Mouse (Mus musculus): ENCODE results near the gene Lrpprc. TPM values are rescaled to one million over a fixed set of nuclear protein-coding genes. Genes with fewer than 3 reads are reported as not detected.
"Not testable (repeated sequence)": the region's sequence is repeated elsewhere in the genome, so short reads cannot be mapped to it uniquely, and the experiment has no call there.

Gene Lrpprc
- polyA plus RNA-seq, 1 experiment from 2014 or later, result 15.3 TPM

GRCm38 (mm10) chr17:84818390-84818789 lies 27.8 kb upstream of the Lrpprc start:
- H3K9ac ChIP-seq (ENCODE audit: low read depth, low read length), result no peak overlapping the region
- H3K27ac ChIP-seq (ENCODE audit: low read depth, low read length), result no peak overlapping the region
- no peak for ATAC-seq
- H3K36me3 ChIP-seq (ENCODE audit: control insufficient read depth, insufficient read depth), result no peaks in the 10 kb centered on the region
- no peak overlapping the region for H3K4me2 ChIP-seq (replicated peaks; ENCODE audit: low read depth)
- no peak overlapping the region for H3K4me3 ChIP-seq (ENCODE audit: low read depth, low read length)
- H3K27me3 ChIP-seq (replicated peaks; ENCODE audit: control insufficient read depth, insufficient read depth, low read length), result no peaks in the 10 kb centered on the region
- H3K9me3 ChIP-seq (ENCODE audit: control insufficient read depth), result no peaks in the 10 kb centered on the region
- 87% methylated on average over 5 of the region's 5 CpGs for WGBS
- no peak for TF ChIP-seq CTCF (IDR thresholded peaks at IDR 0.05; ENCODE audit: low read depth)
- no peaks in the 10 kb centered on the region for H3K4me1 ChIP-seq (replicated peaks; ENCODE audit: control insufficient read depth, insufficient read depth, low read length)

- 78% methylated on average over 9 of the region's 9 CpGs for WGBS
- H3K4me2 ChIP-seq (replicated peaks; ENCODE audit: low read depth), result no peak overlapping the region
- ATAC-seq, result no peak
- H3K9me3 ChIP-seq (ENCODE audit: control insufficient read depth), result no peaks in the 10 kb centered on the region
- no peak overlapping the region for H3K9ac ChIP-seq (ENCODE audit: low read depth, low read length)
- TF ChIP-seq CTCF (IDR thresholded peaks at IDR 0.05; ENCODE audit: low read depth), result no peak
- no peaks in the 10 kb centered on the region for H3K27me3 ChIP-seq (replicated peaks; ENCODE audit: control insufficient read depth, insufficient read depth, low read length)
- H3K27ac ChIP-seq (ENCODE audit: low read depth, low read length), result no peak overlapping the region
- H3K4me1 ChIP-seq (replicated peaks; ENCODE audit: control insufficient read depth, insufficient read depth, low read length), result no peaks in the 10 kb centered on the region
- no peak overlapping the region for H3K4me3 ChIP-seq (ENCODE audit: low read depth, low read length)
- no peaks in the 10 kb centered on the region for H3K36me3 ChIP-seq (ENCODE audit: control insufficient read depth, insufficient read depth)
Measured at GRCm38 (mm10) chr17:84816014-84816461, 25.4 kb upstream of the Lrpprc start.

DNA sequence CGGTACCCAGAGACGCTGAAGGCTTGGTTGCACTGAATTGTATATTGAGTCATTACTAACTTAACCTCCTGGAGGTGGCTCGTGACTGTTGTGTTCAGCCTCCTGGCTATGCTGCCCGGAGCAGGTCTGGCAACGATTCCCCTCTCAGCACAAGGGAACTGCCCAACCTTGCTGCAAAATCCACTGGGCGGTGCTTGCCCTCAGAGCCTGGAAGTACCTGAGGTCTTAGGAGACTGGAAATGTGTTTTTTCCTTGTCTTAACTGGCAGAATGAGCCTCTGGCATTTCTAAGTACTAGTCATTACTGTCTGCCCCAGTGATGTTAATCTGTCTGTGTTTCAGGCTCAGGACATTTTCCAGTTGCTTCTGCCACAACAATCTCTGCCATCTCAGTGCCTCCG lies 24.3 kb upstream of the Lrpprc start:
- H3K4me3 ChIP-seq (ENCODE audit: low read depth, low read length), result no peak overlapping the region
- ATAC-seq, result no peak
- H3K4me2 ChIP-seq (replicated peaks; ENCODE audit: low read depth), result no peak overlapping the region
- no peak overlapping the region for H3K27ac ChIP-seq (ENCODE audit: low read depth, low read length)
- WGBS, result 64% methylated on average over 7 of the region's 7 CpGs
- H3K4me1 ChIP-seq (replicated peaks; ENCODE audit: control insufficient read depth, insufficient read depth, low read length), result no peaks in the 10 kb centered on the region
- no peaks in the 10 kb centered on the region for H3K36me3 ChIP-seq (ENCODE audit: control insufficient read depth, insufficient read depth)
- TF ChIP-seq CTCF (IDR thresholded peaks at IDR 0.05; ENCODE audit: low read depth), result no peak
- H3K27me3 ChIP-seq (replicated peaks; ENCODE audit: control insufficient read depth, insufficient read depth, low read length), result no peaks in the 10 kb centered on the region
- H3K9me3 ChIP-seq (ENCODE audit: control insufficient read depth), result no peaks in the 10 kb centered on the region
- no peak overlapping the region for H3K9ac ChIP-seq (ENCODE audit: low read depth, low read length)

DNA sequence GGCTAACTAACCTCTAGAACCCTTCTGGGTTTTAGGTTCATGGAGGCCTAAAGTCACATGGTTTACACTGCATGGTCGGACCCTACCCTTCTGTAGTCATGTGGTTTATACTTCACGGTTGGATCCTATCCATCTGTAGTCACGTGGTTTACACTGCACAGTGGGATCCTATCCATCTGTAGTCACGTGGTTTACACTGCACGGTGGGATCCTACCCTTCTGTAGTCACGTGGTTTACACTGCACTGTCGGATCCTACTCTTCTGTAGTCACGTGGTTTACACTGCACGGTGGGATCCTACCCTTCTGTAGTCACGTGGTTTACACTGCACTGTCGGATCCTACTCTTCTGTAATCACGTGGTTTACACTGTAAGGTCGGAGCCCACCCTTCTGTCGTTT lies 23.6 kb upstream of the Lrpprc start:
- 79% methylated on average over 14 of the region's 14 CpGs for WGBS
- not testable (repeated sequence) for H3K4me1 ChIP-seq (replicated peaks; ENCODE audit: control insufficient read depth, insufficient read depth, low read length); H3K4me2 ChIP-seq (replicated peaks; ENCODE audit: low read depth); H3K4me3 ChIP-seq (ENCODE audit: low read depth, low read length); H3K27me3 ChIP-seq (replicated peaks; ENCODE audit: control insufficient read depth, insufficient read depth, low read length); ATAC-seq; H3K27ac ChIP-seq (ENCODE audit: low read depth, low read length); H3K36me3 ChIP-seq (ENCODE audit: control insufficient read depth, insufficient read depth); H3K9me3 ChIP-seq (ENCODE audit: control insufficient read depth); H3K9ac ChIP-seq (ENCODE audit: low read depth, low read length)

DNA sequence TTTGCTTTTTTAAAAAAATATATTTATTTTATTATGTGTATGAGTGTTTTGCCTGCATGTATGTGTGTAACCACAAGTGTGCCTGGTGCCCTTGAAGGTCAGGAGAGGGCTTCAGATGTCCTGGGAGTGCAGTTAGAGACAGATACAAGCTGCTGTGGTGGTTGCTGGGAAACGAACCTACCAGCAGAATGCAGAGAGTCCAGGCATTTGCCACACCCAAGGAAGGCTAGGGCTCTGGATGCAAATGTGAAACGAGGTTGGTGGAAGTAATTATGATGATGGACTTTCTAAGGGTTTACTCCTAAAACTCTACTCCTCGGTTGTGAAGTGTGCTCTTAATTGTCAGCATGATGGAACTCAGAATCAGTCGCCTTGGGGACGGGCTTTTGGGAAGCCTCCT lies 1.4 kb upstream of the Lrpprc start:
- TF ChIP-seq CTCF (IDR thresholded peaks at IDR 0.05; ENCODE audit: low read depth), result no peak
- H3K9me3 ChIP-seq (ENCODE audit: control insufficient read depth), result no peaks in the 10 kb centered on the region
- H3K4me1 ChIP-seq (replicated peaks; ENCODE audit: control insufficient read depth, insufficient read depth, low read length), result no peaks in the 10 kb centered on the region; the same call in 1 of the 2 replicates
- peaks cover 1% of the 10 kb centered on the region; the same call in 1 of the 2 replicates for H3K36me3 ChIP-seq (ENCODE audit: control insufficient read depth, insufficient read depth)
- 56% methylated on average over 5 of the region's 5 CpGs for WGBS
- no peak overlapping the region for H3K9ac ChIP-seq (ENCODE audit: low read depth, low read length)
- peak overlapping the region; percentile 1; the same call in 1 of the 2 replicates for H3K4me2 ChIP-seq (replicated peaks; ENCODE audit: low read depth)
- no peak overlapping the region for H3K27ac ChIP-seq (ENCODE audit: low read depth, low read length)
- no peak overlapping the region for H3K4me3 ChIP-seq (ENCODE audit: low read depth, low read length)
- no peak for ATAC-seq
- no peaks in the 10 kb centered on the region for H3K27me3 ChIP-seq (replicated peaks; ENCODE audit: control insufficient read depth, insufficient read depth, low read length)

DNA sequence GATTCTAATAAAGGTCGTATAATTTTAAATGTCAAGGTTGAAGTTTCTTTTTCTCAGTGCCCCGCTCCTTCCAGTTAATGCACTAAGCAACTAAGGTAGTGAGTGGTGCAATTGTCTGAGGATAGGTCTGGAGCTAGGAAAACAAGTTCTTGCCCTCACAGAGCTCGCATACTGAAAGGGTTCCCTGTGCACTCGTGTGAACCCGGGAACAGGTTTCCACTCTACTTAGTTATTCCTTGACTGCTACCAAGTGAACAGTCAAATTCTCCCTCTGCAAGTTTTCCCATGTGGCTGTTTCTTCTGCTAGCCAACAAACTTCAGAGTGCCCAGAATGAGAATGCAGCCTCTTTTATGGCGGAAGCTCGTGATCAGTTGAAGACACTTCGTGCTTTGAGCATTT lies 567 bp upstream of the Lrpprc start:
- H3K27me3 ChIP-seq (replicated peaks; ENCODE audit: control insufficient read depth, insufficient read depth, low read length), result no peaks in the 10 kb centered on the region
- peak overlapping the region; percentile 84 for H3K4me2 ChIP-seq (replicated peaks; ENCODE audit: low read depth)
- H3K4me1 ChIP-seq (replicated peaks; ENCODE audit: control insufficient read depth, insufficient read depth, low read length), result no peaks in the 10 kb centered on the region; the same call in 1 of the 2 replicates
- H3K9ac ChIP-seq (ENCODE audit: low read depth, low read length), result peak overlapping the region; percentile 84
- no peaks in the 10 kb centered on the region for H3K9me3 ChIP-seq (ENCODE audit: control insufficient read depth)
- no peak for TF ChIP-seq CTCF (IDR thresholded peaks at IDR 0.05; ENCODE audit: low read depth)
- H3K27ac ChIP-seq (ENCODE audit: low read depth, low read length), result peak overlapping the region; percentile 81
- 2% methylated on average over 8 of the region's 8 CpGs for WGBS
- peaks cover 5% of the 10 kb centered on the region; the same call in 1 of the 2 replicates for H3K36me3 ChIP-seq (ENCODE audit: control insufficient read depth, insufficient read depth)
- no peak for ATAC-seq
- H3K4me3 ChIP-seq (ENCODE audit: low read depth, low read length), result peak overlapping the region; percentile 91

DNA sequence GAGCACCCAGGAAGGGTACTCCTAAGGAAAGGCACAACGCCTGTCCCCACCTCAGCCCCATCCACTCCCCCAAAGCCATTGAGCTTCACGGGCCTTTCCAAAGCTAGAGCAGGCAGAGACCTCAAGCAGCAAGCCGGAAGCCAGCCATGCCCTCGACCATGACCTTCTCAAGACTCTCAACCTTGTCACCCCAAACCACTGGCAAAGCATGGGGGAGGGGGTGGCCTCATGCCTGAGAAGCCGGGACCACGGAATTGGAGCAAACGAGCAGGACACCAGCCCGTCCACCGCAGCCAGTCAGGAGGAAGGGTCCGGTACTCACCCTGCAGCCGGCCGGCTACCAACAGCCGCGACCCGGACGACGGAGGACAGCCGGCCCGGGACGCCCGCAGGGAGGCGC lies 546 bp downstream of the Lrpprc start:
- H3K4me1 ChIP-seq (replicated peaks; ENCODE audit: control insufficient read depth, insufficient read depth, low read length), result no peaks in the 10 kb centered on the region; the same call in 1 of the 2 replicates
- H3K36me3 ChIP-seq (ENCODE audit: control insufficient read depth, insufficient read depth), result peaks cover 5% of the 10 kb centered on the region; the same call in 1 of the 2 replicates
- no peaks in the 10 kb centered on the region for H3K27me3 ChIP-seq (replicated peaks; ENCODE audit: control insufficient read depth, insufficient read depth, low read length)
- H3K9ac ChIP-seq (ENCODE audit: low read depth, low read length), result peak overlapping the region; percentile 84
- WGBS, result 0% methylated on average over 21 of the region's 22 CpGs
- peak overlapping the region; percentile 91 for H3K4me3 ChIP-seq (ENCODE audit: low read depth, low read length)
- H3K9me3 ChIP-seq (ENCODE audit: control insufficient read depth), result no peaks in the 10 kb centered on the region
- TF ChIP-seq CTCF (IDR thresholded peaks at IDR 0.05; ENCODE audit: low read depth), result no peak
- no peak for ATAC-seq
- peak overlapping the region; percentile 84 for H3K4me2 ChIP-seq (replicated peaks; ENCODE audit: low read depth)
- peak overlapping the region; percentile 81 for H3K27ac ChIP-seq (ENCODE audit: low read depth, low read length)

Data from intestine, postnatal 0 days (tissue).